Mouse (Mus musculus): Measurements from ENCODE around the gene Vps13d. TPM values are rescaled to one million over a fixed set of nuclear protein-coding genes. Genes with fewer than 3 reads are reported as not detected.
A peak's percentile ranks its signal among the peaks of the same experiment; 100 is the strongest.

Vps13d gene
- polyA plus RNA-seq, 1 experiment, result 23.5 TPM

DNA sequence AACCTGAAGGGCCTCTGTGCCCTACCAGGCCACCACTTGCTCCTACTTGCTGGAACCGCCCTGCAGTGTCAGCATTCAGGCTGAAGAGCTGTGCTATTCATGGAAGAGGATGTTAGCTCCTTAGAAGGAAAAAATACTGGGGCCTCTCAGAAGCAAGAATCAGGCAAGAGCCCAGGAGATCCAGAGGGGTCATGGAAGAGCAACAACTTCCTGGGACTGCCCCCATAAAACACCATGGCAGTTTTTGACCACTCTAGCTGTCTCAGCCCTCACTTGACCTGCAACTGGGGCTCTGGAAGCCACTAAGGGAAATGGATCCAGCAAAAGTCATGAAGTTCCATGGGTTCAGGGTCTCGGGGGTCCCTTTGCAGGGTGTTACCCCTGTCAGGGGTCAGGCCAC is 20.6 kb upstream of the Vps13d start:
- no peak for DNase-seq
- WGBS, result 87% methylated on average over 2 of the region's 2 CpGs
- peaks cover 23% of the 10 kb centered on the region for H3K4me1 ChIP-seq (replicated peaks; ENCODE audit: control insufficient read depth, insufficient read depth, low read length)
- no peaks in the 10 kb centered on the region; the same call in 1 of the 2 replicates for H3K36me3 ChIP-seq (ENCODE audit: control insufficient read depth, insufficient read depth, low read length)
- TF ChIP-seq CTCF (IDR thresholded peaks at IDR 0.05; ENCODE audit: borderline replicate concordance, control insufficient read depth, extremely low read depth, insufficient read depth, low read length, poor library complexity) (no peak), POLR2A (IDR thresholded peaks at IDR 0.05; ENCODE audit: control insufficient read depth, extremely low read depth, insufficient read depth, low read length, poor library complexity) (no peak)
- no peaks in the 10 kb centered on the region for H3K27me3 ChIP-seq (ENCODE audit: control insufficient read depth, insufficient read depth, low read length)
- H3K4me3 ChIP-seq (ENCODE audit: control insufficient read depth, insufficient read depth, low read length), result no peak overlapping the region
- H3K27ac ChIP-seq (ENCODE audit: control insufficient read depth, insufficient read depth, low read length), result no peak overlapping the region

DNA sequence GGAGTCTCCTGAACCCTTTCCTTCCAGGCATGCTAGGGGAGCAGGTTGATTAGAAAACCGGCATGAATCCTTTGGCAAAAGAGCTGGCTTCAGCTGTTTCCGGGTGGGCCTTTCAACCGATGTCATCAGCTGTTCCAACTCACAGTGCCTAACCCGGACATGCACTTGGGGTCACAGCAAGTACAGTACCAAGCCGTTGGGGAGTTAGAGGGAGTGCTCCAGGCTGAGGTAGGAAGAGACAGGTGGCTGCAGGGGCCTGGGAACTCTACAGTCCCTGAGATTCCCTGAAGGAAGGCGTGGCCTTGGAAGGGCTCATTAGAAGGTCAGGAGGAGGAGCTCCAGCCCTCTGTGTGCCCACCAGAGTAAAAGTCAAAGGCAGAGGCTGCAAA is 20.0 kb upstream of the Vps13d start:
- no peak overlapping the region for H3K27ac ChIP-seq (ENCODE audit: control insufficient read depth, insufficient read depth, low read length)
- TF ChIP-seq CTCF (IDR thresholded peaks at IDR 0.05; ENCODE audit: borderline replicate concordance, control insufficient read depth, extremely low read depth, insufficient read depth, low read length, poor library complexity) (no peak), POLR2A (IDR thresholded peaks at IDR 0.05; ENCODE audit: control insufficient read depth, extremely low read depth, insufficient read depth, low read length, poor library complexity) (no peak)
- no peaks in the 10 kb centered on the region; the same call in 1 of the 2 replicates for H3K36me3 ChIP-seq (ENCODE audit: control insufficient read depth, insufficient read depth, low read length)
- no peak for DNase-seq
- H3K27me3 ChIP-seq (ENCODE audit: control insufficient read depth, insufficient read depth, low read length), result no peaks in the 10 kb centered on the region
- H3K4me3 ChIP-seq (ENCODE audit: control insufficient read depth, insufficient read depth, low read length), result no peak overlapping the region
- peaks cover 24% of the 10 kb centered on the region for H3K4me1 ChIP-seq (replicated peaks; ENCODE audit: control insufficient read depth, insufficient read depth, low read length)
- WGBS, result 74% methylated on average over 6 of the region's 6 CpGs

DNA sequence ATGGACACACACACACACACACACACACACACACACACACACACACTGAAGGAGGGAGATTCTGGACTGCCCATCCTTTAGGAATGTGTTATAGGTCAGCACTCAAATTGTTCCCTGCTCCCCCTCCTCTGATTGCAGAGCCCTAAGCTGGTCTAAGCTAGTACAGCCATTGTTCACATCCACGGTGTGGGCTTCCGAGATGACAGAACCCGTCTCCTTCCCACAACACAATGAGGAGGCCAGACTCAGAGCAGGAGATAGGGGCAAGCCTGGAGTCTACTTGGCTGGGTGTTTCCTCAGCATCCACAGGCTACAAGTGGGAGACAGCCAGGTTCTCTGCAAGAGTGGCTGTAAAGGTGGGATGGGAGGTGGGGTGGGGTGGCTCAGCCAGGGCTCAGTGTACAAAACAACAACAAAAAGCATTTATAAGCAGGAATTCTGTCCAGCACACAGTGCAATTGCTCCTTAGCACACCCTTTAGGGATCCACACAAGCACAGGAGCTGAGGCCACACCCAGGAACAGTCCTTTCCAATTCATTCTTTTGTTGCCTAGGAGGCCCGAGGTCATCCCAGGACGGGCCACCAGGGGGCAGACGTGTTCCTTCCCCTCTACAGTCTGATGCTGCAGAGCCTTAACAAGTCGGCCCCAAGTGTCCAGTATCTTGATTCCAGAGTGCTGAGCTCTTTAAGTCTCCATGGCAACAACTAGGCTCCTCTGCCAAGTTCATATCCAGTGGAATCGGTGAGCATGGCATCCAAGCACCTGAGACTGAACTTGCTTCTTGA is 19.4 kb upstream of the Vps13d start:
- no peaks in the 10 kb centered on the region; the same call in 1 of the 2 replicates for H3K36me3 ChIP-seq (ENCODE audit: control insufficient read depth, insufficient read depth, low read length)
- peak; percentile 90 for DNase-seq
- no peak overlapping the region for H3K27ac ChIP-seq (ENCODE audit: control insufficient read depth, insufficient read depth, low read length)
- peak; percentile 38; the same call in 1 of the 2 replicates for TF ChIP-seq POLR2A (IDR thresholded peaks at IDR 0.05; ENCODE audit: control insufficient read depth, extremely low read depth, insufficient read depth, low read length, poor library complexity)
- peak; percentile 91 for TF ChIP-seq CTCF (IDR thresholded peaks at IDR 0.05; ENCODE audit: borderline replicate concordance, control insufficient read depth, extremely low read depth, insufficient read depth, low read length, poor library complexity)
- no peak overlapping the region for H3K4me3 ChIP-seq (ENCODE audit: control insufficient read depth, insufficient read depth, low read length)
- no peaks in the 10 kb centered on the region for H3K27me3 ChIP-seq (ENCODE audit: control insufficient read depth, insufficient read depth, low read length)
- H3K4me1 ChIP-seq (replicated peaks; ENCODE audit: control insufficient read depth, insufficient read depth, low read length), result peaks cover 28% of the 10 kb centered on the region
- WGBS, result 42% methylated on average over 8 of the region's 8 CpGs

DNA sequence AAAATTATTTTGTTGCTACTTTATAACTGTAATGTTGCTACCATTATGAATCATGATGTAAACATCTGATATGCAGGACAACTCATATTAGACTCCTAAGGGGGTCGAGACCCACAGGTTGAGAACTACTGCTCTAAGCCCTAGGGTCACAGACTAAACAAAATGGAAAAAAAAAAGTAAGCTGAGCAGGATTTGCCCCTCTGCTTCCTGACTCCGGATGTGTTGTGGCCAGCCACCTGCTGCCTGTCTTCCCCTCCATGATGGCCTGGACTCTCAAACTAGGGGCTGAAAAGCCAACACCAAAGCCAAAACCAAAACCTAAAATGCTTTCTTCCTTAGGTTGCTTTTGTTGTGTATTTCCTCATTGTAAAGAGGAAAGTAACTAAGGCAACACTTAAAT is 16.3 kb upstream of the Vps13d start:
- H3K27ac ChIP-seq (ENCODE audit: control insufficient read depth, insufficient read depth, low read length), result peak overlapping the region; percentile 93
- H3K36me3 ChIP-seq (ENCODE audit: control insufficient read depth, insufficient read depth, low read length), result no peaks in the 10 kb centered on the region
- no peak overlapping the region for H3K4me3 ChIP-seq (ENCODE audit: control insufficient read depth, insufficient read depth, low read length)
- TF ChIP-seq POLR2A (IDR thresholded peaks at IDR 0.05; ENCODE audit: control insufficient read depth, extremely low read depth, insufficient read depth, low read length, poor library complexity), result no peak
- no peaks in the 10 kb centered on the region for H3K27me3 ChIP-seq (ENCODE audit: control insufficient read depth, insufficient read depth, low read length)
- no peak for DNase-seq
- H3K4me1 ChIP-seq (replicated peaks; ENCODE audit: control insufficient read depth, insufficient read depth, low read length), result peaks cover 26% of the 10 kb centered on the region
- WGBS, result 4% methylated on average over 2 of the region's 2 CpGs

DNA sequence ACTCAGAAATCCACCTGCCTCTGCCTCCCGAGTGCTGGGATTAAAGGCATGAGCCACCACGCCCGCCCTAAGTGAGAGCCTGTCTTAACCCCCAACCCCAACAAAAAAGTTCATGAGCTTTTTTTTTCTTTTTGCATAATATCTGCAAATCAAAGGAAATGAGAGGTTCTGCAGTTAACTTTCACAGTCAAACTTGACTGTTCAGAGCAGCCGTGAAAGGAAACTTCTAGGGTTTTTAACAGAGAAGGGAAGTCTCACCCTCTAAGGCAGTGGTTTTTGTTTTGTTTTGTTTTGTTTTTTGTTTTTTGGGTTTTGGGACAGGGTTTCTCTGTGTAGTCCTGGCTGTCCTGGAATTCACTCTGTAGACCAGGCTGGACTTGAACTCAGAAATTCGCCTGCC is 15.8 kb upstream of the Vps13d start:
- TF ChIP-seq POLR2A (IDR thresholded peaks at IDR 0.05; ENCODE audit: control insufficient read depth, extremely low read depth, insufficient read depth, low read length, poor library complexity) (no peak), CTCF (IDR thresholded peaks at IDR 0.05; ENCODE audit: borderline replicate concordance, control insufficient read depth, extremely low read depth, insufficient read depth, low read length, poor library complexity) (no peak)
- no peaks in the 10 kb centered on the region for H3K27me3 ChIP-seq (ENCODE audit: control insufficient read depth, insufficient read depth, low read length)
- peaks cover 22% of the 10 kb centered on the region for H3K4me1 ChIP-seq (replicated peaks; ENCODE audit: control insufficient read depth, insufficient read depth, low read length)
- no peak overlapping the region for H3K4me3 ChIP-seq (ENCODE audit: control insufficient read depth, insufficient read depth, low read length)
- peak overlapping the region; percentile 93 for H3K27ac ChIP-seq (ENCODE audit: control insufficient read depth, insufficient read depth, low read length)
- H3K36me3 ChIP-seq (ENCODE audit: control insufficient read depth, insufficient read depth, low read length), result no peaks in the 10 kb centered on the region
- 5% methylated on average over 5 of the region's 5 CpGs for WGBS
- no peak for DNase-seq

DNA sequence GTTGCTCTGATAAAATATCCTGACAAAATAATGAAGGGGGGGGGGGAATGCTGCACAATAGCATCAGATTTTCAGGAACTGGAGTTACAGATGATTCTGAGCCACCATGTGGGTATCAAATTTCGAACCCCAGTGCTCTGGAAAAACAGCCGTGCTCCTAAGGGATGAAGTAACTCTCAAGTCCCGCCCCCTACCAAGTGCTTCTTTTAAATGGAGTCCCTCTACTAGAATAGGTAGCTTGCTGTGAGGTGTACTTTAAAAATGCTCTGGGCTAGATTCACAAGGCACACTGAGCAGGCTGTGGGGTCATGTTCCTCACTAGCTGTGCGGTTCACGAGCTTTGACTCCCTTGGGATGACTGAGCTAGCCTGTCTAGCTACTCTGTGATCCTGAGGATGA is 14.9 kb upstream of the Vps13d start:
- Histone ChIP-seq H3K27ac (ENCODE audit: control insufficient read depth, insufficient read depth, low read length) (0 out of 2 replicates have a peak overlapping the region, but pooled peaks have one; percentile 11), H3K27me3 (ENCODE audit: control insufficient read depth, insufficient read depth, low read length) (no peaks in the 10 kb centered on the region), H3K4me1 (replicated peaks; ENCODE audit: control insufficient read depth, insufficient read depth, low read length) (peaks cover 22% of the 10 kb centered on the region), H3K4me3 (ENCODE audit: control insufficient read depth, insufficient read depth, low read length) (no peak overlapping the region), H3K36me3 (ENCODE audit: control insufficient read depth, insufficient read depth, low read length) (no peaks in the 10 kb centered on the region)
- TF ChIP-seq CTCF (IDR thresholded peaks at IDR 0.05; ENCODE audit: borderline replicate concordance, control insufficient read depth, extremely low read depth, insufficient read depth, low read length, poor library complexity) (no peak), POLR2A (IDR thresholded peaks at IDR 0.05; ENCODE audit: control insufficient read depth, extremely low read depth, insufficient read depth, low read length, poor library complexity) (no peak)
- no peak for DNase-seq
- 84% methylated on average over 5 of the region's 5 CpGs for WGBS
